Mouse (Mus musculus) erythroblast, embryonic 14.5 days (primary cell): ENCODE data around the gene Slc7a1.

Experiments
- GATA1 ChIP-seq: IDR thresholded peaks from 2 replicates; pipeline ENCODE4 v1.6.1; 2012; ENCODE audit warnings: low read length, inconsistent platforms, mixed read lengths
- TAL1 ChIP-seq: IDR thresholded peaks from 3 replicates; pipeline ENCODE4 v1.6.1; 2012; ENCODE audit warnings: low read length, inconsistent platforms, mixed read lengths

GRCm38 (mm10) chr5:148282631-148283030 is 117.1 kb downstream of the Slc7a1 start:
- TF ChIP-seq TAL1: no peak
- no peak for TF ChIP-seq GATA1
